Mouse (Mus musculus) stomach, postnatal 0 days (tissue): ENCODE data around the gene Dohh. TPM values are rescaled to one million over a fixed set of nuclear protein-coding genes. Genes with fewer than 3 reads are reported as not detected.

Experiments
- ATAC-seq: fragments of 200-750 bp; cut with Nextera tagmentation; 2 replicates; pipeline ENCODE4 v1.8.0; 2017; ENCODE audit not compliant: low FRiP score, low TSS enrichment
- DNase-seq: peaks from one replicate; pipeline ENCODE4 v3.0.0-alpha.2; 2016; ENCODE audit warnings: low spot score
- H3K27ac ChIP-seq: fragments of 300-500 bp; sonication (generic); replicated peaks from 2 replicates; pipeline ENCODE4 v1.5.1; 2014; ENCODE audit warnings: mild to moderate bottlenecking, control low read depth
- H3K27me3 ChIP-seq: fragments of 300-500 bp; sonication (generic); 2 replicates; pipeline ENCODE4 v1.6.1; 2014; ENCODE audit warnings: low read length; ENCODE audit not compliant: control insufficient read depth, insufficient read depth
- H3K36me3 ChIP-seq: fragments of 300-500 bp; sonication (generic); 2 replicates; pipeline ENCODE4 v1.6.1; 2014; ENCODE audit warnings: low read length, mixed read lengths; ENCODE audit not compliant: control insufficient read depth, insufficient read depth
- H3K4me1 ChIP-seq: fragments of 300-500 bp; sonication (generic); replicated peaks from 2 replicates; pipeline ENCODE4 v1.6.1; 2014; ENCODE audit warnings: antibody characterized with exemption; ENCODE audit not compliant: control insufficient read depth, insufficient read depth
- H3K4me2 ChIP-seq: fragments of 300-500 bp; sonication (generic); replicated peaks from 2 replicates; pipeline ENCODE4 v1.6.1; 2014; ENCODE audit warnings: low read depth, mild to moderate bottlenecking, control low read depth, moderate library complexity
- H3K4me3 ChIP-seq: fragments of 300-500 bp; sonication (generic); 2 replicates; pipeline ENCODE4 v1.5.1; 2014; ENCODE audit warnings: low read depth, low read length, control low read depth
- H3K9ac ChIP-seq: fragments of 300-500 bp; sonication (generic); 2 replicates; pipeline ENCODE4 v1.6.1; 2014; ENCODE audit warnings: mild to moderate bottlenecking, low read length, control low read depth, mixed read lengths
- H3K9me3 ChIP-seq: fragments of 300-500 bp; sonication (generic); 2 replicates; pipeline ENCODE4 v1.6.1; 2016; ENCODE audit warnings: low read length; ENCODE audit not compliant: control insufficient read depth
- CTCF ChIP-seq: IDR thresholded peaks from 2 replicates; pipeline ENCODE4 v1.5.1; 2016; ENCODE audit warnings: antibody characterized with exemption, low read depth, mild to moderate bottlenecking, moderate library complexity
- EP300 ChIP-seq: optimal IDR thresholded peaks from 2 replicates; pipeline ENCODE3; 2016; ENCODE audit warnings: antibody characterized with exemption
- WGBS: fragments of 180-500 bp; shearing (Covaris S2); extraction: QIAGEN DNeasy Blood & Tissue Kit; methylation state at CpG from one replicate; pipeline ENCODE4 v1.1.7; 2014; 5-methylcytosine and 5-hydroxymethylcytosine counted together
- polyA plus RNA-seq: library from polyadenylated mRNA; unstranded; fragments of >200 nt; fragmentation: Nextera tagmentation; extraction: Ambion mirVana; gene quantifications from 2 replicates; pipeline ENCODE4 v1.2.1, GENCODE M21; 2015

Gene Dohh
- polyA plus RNA-seq, 1 experiment from 2014 or later = 59.4 TPM

DNA sequence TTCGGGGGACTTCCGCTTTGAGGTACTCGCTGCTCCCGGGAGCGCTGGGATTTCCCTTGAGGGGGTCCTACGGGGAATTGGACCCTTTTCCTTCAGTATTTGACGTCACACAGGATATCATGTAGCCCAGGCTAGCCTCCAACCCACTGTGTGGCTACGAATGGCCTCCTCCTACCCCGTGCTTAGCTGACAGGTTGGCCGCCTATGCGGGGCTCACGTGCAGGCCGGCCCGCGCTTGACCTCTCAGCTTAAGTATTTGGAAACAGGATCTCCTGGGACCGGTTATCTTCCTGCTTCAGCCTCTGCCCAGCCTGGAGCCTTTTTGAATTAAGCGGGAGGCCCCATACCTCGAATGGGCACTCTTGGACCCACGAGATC is 366 bp downstream of the Dohh start:
- Histone ChIP-seq H3K9me3 (no peaks in the 10 kb centered on the region), H3K9ac (peak overlapping the region; percentile 92), H3K4me2 (peak overlapping the region; percentile 89), H3K36me3 (peaks cover 15% of the 10 kb centered on the region; the same call in 1 of the 2 replicates), H3K4me1 (peaks cover 10% of the 10 kb centered on the region; the same call in 1 of the 2 replicates), H3K27ac (peak overlapping the region; percentile 95), H3K4me3 (peak overlapping the region; percentile 86), H3K27me3 (no peaks in the 10 kb centered on the region)
- peak; percentile 55 for DNase-seq
- peak; percentile 25 for ATAC-seq
- 0% methylated on average over 19 of the region's 19 CpGs for WGBS
- TF ChIP-seq EP300 = no peak
- no peak for TF ChIP-seq CTCF

DNA sequence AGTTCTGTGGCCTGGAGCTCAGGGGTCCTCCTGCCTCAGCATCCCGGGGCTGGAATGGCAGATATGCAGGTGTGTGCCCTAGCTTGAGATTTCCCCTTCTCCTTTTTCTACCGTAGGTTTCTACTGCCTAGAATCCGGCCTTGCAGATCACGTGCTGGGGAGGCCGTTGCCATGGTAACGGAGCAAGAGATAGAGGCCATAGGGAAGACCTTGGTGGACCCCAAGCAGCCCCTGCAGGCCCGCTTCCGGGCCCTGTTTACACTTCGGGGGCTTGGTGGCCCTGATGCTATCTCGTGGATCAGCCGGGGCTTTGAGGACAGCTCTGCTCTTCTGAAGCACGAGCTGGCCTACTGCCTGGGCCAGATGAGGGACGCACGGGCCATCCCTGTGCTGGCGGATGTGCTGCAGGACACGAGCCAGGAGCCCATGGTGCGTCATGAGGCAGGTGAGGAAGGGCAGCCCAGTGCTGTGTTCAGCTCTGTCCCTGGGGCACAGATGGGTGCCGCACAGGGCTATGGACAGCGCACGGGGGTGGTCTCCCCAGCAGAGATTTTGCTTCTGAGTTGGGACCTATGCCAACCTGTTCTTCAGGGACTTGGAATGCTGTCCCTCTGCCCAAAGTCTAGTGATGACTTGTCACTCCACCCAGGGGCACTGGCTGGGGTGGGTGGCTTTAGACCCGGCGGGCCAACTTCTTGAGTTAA is 1.5 kb downstream of the Dohh start:
- Histone ChIP-seq H3K36me3 (peaks cover 15% of the 10 kb centered on the region; the same call in 1 of the 2 replicates), H3K27ac (no peak overlapping the region), H3K4me1 (peaks cover 11% of the 10 kb centered on the region; the same call in 1 of the 2 replicates), H3K4me3 (no peak overlapping the region; the same call in 1 of the 2 replicates), H3K9me3 (no peaks in the 10 kb centered on the region), H3K27me3 (no peaks in the 10 kb centered on the region), H3K9ac (0 out of 2 replicates have a peak overlapping the region, but pooled peaks have one; percentile 8), H3K4me2 (no peak overlapping the region)
- no peak for DNase-seq
- no peak for TF ChIP-seq EP300
- TF ChIP-seq CTCF = no peak
- no peak for ATAC-seq
- WGBS = 74% methylated on average over 22 of the region's 22 CpGs

DNA sequence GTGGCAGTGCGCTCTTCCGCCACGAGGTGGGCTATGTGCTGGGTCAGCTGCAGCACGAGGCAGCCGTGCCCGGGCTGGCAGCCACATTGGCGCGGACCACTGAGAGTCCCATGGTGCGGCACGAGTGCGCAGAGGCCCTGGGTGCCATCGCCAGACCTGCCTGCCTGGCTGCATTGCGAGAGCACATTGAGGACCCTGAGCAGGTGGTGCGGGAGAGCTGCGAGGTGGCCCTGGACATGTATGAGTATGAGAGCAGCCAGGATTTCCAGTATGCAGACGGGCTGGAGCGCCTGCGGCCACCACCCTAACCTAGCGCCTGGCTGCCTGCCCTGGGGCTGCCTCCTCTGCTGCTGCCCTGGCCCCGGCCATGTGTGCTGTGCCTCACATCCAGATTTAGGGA is 3.5 kb downstream of the Dohh start:
- Histone ChIP-seq H3K4me2 (no peak overlapping the region), H3K4me3 (no peak overlapping the region), H3K27me3 (no peaks in the 10 kb centered on the region), H3K27ac (no peak overlapping the region), H3K36me3 (peaks cover 15% of the 10 kb centered on the region; the same call in 1 of the 2 replicates), H3K9me3 (no peaks in the 10 kb centered on the region), H3K9ac (no peak overlapping the region), H3K4me1 (peaks cover 11% of the 10 kb centered on the region; the same call in 1 of the 2 replicates)
- DNase-seq (no peak), ATAC-seq (no peak)
- TF ChIP-seq CTCF = no peak
- TF ChIP-seq EP300 = no peak
- 94% methylated on average over 20 of the region's 20 CpGs for WGBS

DNA sequence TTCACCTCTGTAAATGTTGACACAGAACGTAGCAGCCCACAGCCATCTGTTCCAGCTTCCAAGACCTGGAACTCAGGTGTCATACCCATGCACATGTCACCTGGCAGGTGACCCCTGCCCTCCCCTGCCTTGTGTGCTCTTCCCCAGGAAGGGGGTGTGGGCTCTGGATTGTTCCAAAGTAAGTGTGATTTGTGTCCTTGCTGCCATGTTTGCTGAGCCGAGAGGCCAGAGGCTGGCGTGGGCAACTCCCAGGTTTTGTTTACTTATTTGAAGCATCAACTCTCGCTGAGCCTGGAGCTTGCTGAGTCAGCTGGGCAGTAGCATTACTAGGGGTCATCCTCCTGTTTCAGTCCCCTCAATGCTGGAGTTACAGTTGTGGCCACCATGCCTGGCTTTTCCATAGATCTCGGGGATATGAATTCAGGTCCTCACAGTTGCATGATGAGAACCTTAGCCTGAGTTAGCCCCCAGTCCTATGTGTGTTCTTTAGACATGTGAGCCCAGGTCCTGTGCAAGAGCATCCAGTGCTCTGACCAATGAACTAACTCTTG is 4.4 kb downstream of the Dohh start, which contains the start of gene Gm48552:
Gm48552 (plus strand) TSS at position 501 of the 551 bp plus-strand sequence.
- WGBS = 52% methylated on average over 5 of the region's 5 CpGs
- ATAC-seq (peak; percentile 5; the same call in 1 of the 2 replicates), DNase-seq (peak; percentile 70)
- H3K27me3 ChIP-seq = no peaks in the 10 kb centered on the region
- no peak within 1 kb of the TSS for H3K4me3 ChIP-seq
- no peaks in the 10 kb centered on the region for H3K9me3 ChIP-seq
- H3K27ac ChIP-seq = peak within 1 kb of the TSS; percentile 24; the same call in 1 of the 2 replicates
- H3K36me3 ChIP-seq = peaks cover 15% of the 10 kb centered on the region; the same call in 1 of the 2 replicates
- H3K4me1 ChIP-seq = peaks cover 12% of the 10 kb centered on the region
- peak within 1 kb of the TSS; percentile 31; the same call in 1 of the 2 replicates for H3K9ac ChIP-seq
- TF ChIP-seq EP300 (no peak), CTCF (no peak)
- no peak within 1 kb of the TSS for H3K4me2 ChIP-seq

DNA sequence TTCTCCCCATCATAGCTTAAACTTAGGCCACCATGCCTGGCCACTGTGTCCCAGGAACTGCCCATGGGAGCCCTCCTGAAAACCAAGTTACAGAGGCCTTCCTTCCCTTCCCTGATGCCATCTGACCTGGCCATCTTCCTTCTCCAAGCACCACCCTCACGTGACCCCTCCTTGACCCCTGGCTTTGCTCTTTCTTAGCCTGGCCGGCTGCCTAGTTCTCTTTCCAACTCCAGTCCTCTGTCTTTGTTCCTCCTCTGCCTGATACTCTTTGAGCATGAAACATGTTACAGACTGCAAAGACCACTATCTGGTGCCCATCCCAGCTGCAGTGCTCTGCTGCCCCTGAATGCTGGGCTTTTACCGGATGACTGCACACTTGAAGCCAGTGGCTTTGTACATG is 5.1 kb downstream of the Dohh start:
- Histone ChIP-seq H3K4me3 (no peak overlapping the region), H3K9ac (peak overlapping the region; percentile 31; the same call in 1 of the 2 replicates), H3K4me1 (peaks cover 13% of the 10 kb centered on the region), H3K27me3 (no peaks in the 10 kb centered on the region), H3K27ac (0 out of 2 replicates have a peak overlapping the region, but pooled peaks have one; percentile 24), H3K9me3 (no peaks in the 10 kb centered on the region), H3K36me3 (peaks cover 15% of the 10 kb centered on the region; the same call in 1 of the 2 replicates), H3K4me2 (no peak overlapping the region)
- DNase-seq (no peak), ATAC-seq (no peak)
- TF ChIP-seq CTCF (no peak), EP300 (no peak)
- 42% methylated on average over 3 of the region's 3 CpGs for WGBS
